Mouse (Mus musculus): ENCODE data around the gene Braf.

Braf gene

GRCm38 (mm10) chr6:39554888-39555647, 170.2 kb downstream of the Braf start:
- no peak for DNase-seq
